Mouse (Mus musculus): ENCODE measurements around the gene Pgk1. TPM values are rescaled to one million over a fixed set of nuclear protein-coding genes. Genes with fewer than 3 reads are reported as not detected.

Gene Pgk1
- polyA plus RNA-seq, 1 experiment from 2014 or later: 356 TPM

- Histone ChIP-seq H3K4me3 (ENCODE audit: low read length) (no peak overlapping the region), H3K4me1 (ENCODE audit: control insufficient read depth, insufficient read depth, low read length) (no peaks in the 10 kb centered on the region), H3K27ac (ENCODE audit: low read depth, low read length) (no peak overlapping the region), H3K4me2 (replicated peaks; ENCODE audit: low read depth, low read length) (no peak overlapping the region), H3K27me3 (ENCODE audit: control insufficient read depth, insufficient read depth, low read length) (no peaks in the 10 kb centered on the region), H3K9ac (ENCODE audit: low read depth, low read length) (no peak overlapping the region), H3K9me3 (ENCODE audit: control insufficient read depth, low read length) (no peaks in the 10 kb centered on the region), H3K36me3 (ENCODE audit: control insufficient read depth, insufficient read depth, low read length) (no peaks in the 10 kb centered on the region)
- WGBS: 79% methylated on average over 1 of the region's 1 CpGs
- no peak for ATAC-seq (ENCODE audit: low FRiP score, low TSS enrichment)
These were observed 21.8 kb upstream of the Pgk1 start for GRCm38 (mm10) chrX:106165089-106165488.

GRCm38 (mm10) chrX:106171106-106171852 lies 15.6 kb upstream of the Pgk1 start:
- no peaks in the 10 kb centered on the region for H3K9me3 ChIP-seq (ENCODE audit: control insufficient read depth, low read length)
- H3K4me2 ChIP-seq (replicated peaks; ENCODE audit: low read depth, low read length): peak overlapping the region; percentile 35
- WGBS: 42% methylated on average over 18 of the region's 18 CpGs
- no peaks in the 10 kb centered on the region for H3K36me3 ChIP-seq (ENCODE audit: control insufficient read depth, insufficient read depth, low read length)
- no peaks in the 10 kb centered on the region for H3K27me3 ChIP-seq (ENCODE audit: control insufficient read depth, insufficient read depth, low read length)
- ATAC-seq (ENCODE audit: low FRiP score, low TSS enrichment): peak; percentile 92
- H3K4me3 ChIP-seq (ENCODE audit: low read length): peak overlapping the region; percentile 28
- no peaks in the 10 kb centered on the region for H3K4me1 ChIP-seq (ENCODE audit: control insufficient read depth, insufficient read depth, low read length)
- H3K9ac ChIP-seq (ENCODE audit: low read depth, low read length): peak overlapping the region; percentile 47
- H3K27ac ChIP-seq (ENCODE audit: low read depth, low read length): no peak overlapping the region

DNA sequence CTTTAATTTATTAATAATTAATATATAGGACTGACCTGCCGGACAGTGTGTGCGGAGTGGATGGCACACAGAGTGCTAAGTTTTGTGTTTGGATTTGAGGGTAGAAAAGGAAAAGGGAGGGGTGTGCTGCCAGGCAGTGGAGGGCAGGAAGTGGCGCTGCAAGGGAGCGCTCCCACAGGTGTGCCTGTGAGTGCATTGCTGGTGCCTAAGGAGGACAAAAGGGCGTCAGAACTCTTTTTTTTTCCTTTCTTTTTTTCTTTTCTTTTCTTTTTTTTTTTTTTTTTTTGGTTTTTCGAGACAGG lies 15.1 kb upstream of the Pgk1 start:
- peak overlapping the region; percentile 35 for H3K4me2 ChIP-seq (replicated peaks; ENCODE audit: low read depth, low read length)
- peak overlapping the region; percentile 28 for H3K4me3 ChIP-seq (ENCODE audit: low read length)
- 63% methylated on average over 5 of the region's 6 CpGs for WGBS
- no peaks in the 10 kb centered on the region for H3K27me3 ChIP-seq (ENCODE audit: control insufficient read depth, insufficient read depth, low read length)
- H3K9me3 ChIP-seq (ENCODE audit: control insufficient read depth, low read length): no peaks in the 10 kb centered on the region
- ATAC-seq (ENCODE audit: low FRiP score, low TSS enrichment): peak; percentile 67; the same call in 1 of the 2 replicates
- H3K36me3 ChIP-seq (ENCODE audit: control insufficient read depth, insufficient read depth, low read length): no peaks in the 10 kb centered on the region
- 0 out of 2 replicates have a peak overlapping the region, but pooled peaks have one; percentile 47 for H3K9ac ChIP-seq (ENCODE audit: low read depth, low read length)
- H3K4me1 ChIP-seq (ENCODE audit: control insufficient read depth, insufficient read depth, low read length): no peaks in the 10 kb centered on the region
- no peak overlapping the region for H3K27ac ChIP-seq (ENCODE audit: low read depth, low read length)

DNA sequence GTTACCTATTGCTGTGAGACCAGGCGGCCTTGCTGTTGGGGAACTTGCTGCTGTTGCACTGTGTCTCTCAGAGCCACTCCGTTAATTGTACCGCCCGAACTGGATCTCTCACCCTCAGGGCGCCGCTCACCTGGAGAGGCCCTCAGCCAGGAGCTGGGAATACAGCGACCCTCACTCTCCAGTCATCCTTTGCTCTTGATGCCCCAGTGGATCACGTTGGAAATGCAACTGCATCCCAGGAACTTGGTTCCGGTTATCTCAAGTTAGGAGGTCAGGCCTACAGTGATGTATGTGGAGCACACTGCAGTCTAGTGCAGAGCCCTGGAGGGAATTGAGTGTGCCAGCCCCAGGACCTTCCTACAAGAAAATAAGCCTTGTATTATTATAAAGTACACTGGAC lies 10.6 kb upstream of the Pgk1 start:
- H3K9me3 ChIP-seq (ENCODE audit: control insufficient read depth, low read length): no peaks in the 10 kb centered on the region
- H3K4me1 ChIP-seq (ENCODE audit: control insufficient read depth, insufficient read depth, low read length): no peaks in the 10 kb centered on the region
- H3K36me3 ChIP-seq (ENCODE audit: control insufficient read depth, insufficient read depth, low read length): no peaks in the 10 kb centered on the region
- no peak overlapping the region for H3K4me2 ChIP-seq (replicated peaks; ENCODE audit: low read depth, low read length)
- H3K4me3 ChIP-seq (ENCODE audit: low read length): no peak overlapping the region
- H3K9ac ChIP-seq (ENCODE audit: low read depth, low read length): no peak overlapping the region
- no peak overlapping the region for H3K27ac ChIP-seq (ENCODE audit: low read depth, low read length)
- 59% methylated on average over 9 of the region's 9 CpGs for WGBS
- no peaks in the 10 kb centered on the region for H3K27me3 ChIP-seq (ENCODE audit: control insufficient read depth, insufficient read depth, low read length)
- no peak for ATAC-seq (ENCODE audit: low FRiP score, low TSS enrichment)

GRCm38 (mm10) chrX:106184279-106184678 lies 2.6 kb upstream of the Pgk1 start:
- no peak for ATAC-seq (ENCODE audit: low FRiP score, low TSS enrichment)
- Histone ChIP-seq H3K9me3 (ENCODE audit: control insufficient read depth, low read length) (no peaks in the 10 kb centered on the region), H3K9ac (ENCODE audit: low read depth, low read length) (no peak overlapping the region), H3K27ac (ENCODE audit: low read depth, low read length) (no peak overlapping the region), H3K4me1 (ENCODE audit: control insufficient read depth, insufficient read depth, low read length) (0 out of 2 replicates have a peak, but pooled peaks cover 8% of the 10 kb centered on the region), H3K27me3 (ENCODE audit: control insufficient read depth, insufficient read depth, low read length) (no peaks in the 10 kb centered on the region), H3K4me3 (ENCODE audit: low read length) (no peak overlapping the region), H3K36me3 (ENCODE audit: control insufficient read depth, insufficient read depth, low read length) (no peaks in the 10 kb centered on the region), H3K4me2 (replicated peaks; ENCODE audit: low read depth, low read length) (no peak overlapping the region)
- 47% methylated on average over 4 of the region's 4 CpGs for WGBS

- Histone ChIP-seq H3K36me3 (ENCODE audit: control insufficient read depth, insufficient read depth, low read length) (no peaks in the 10 kb centered on the region), H3K9ac (ENCODE audit: low read depth, low read length) (no peak overlapping the region), H3K4me2 (replicated peaks; ENCODE audit: low read depth, low read length) (peak overlapping the region; percentile 5), H3K4me3 (ENCODE audit: low read length) (no peak overlapping the region), H3K27me3 (ENCODE audit: control insufficient read depth, insufficient read depth, low read length) (no peaks in the 10 kb centered on the region), H3K9me3 (ENCODE audit: control insufficient read depth, low read length) (no peaks in the 10 kb centered on the region), H3K27ac (ENCODE audit: low read depth, low read length) (peak overlapping the region; percentile 85), H3K4me1 (ENCODE audit: control insufficient read depth, insufficient read depth, low read length) (0 out of 2 replicates have a peak, but pooled peaks cover 8% of the 10 kb centered on the region)
- ATAC-seq (ENCODE audit: low FRiP score, low TSS enrichment): peak; percentile 65
- 27% methylated on average over 5 of the region's 5 CpGs for WGBS
These were observed 1.2 kb upstream of the Pgk1 start for GRCm38 (mm10) chrX:106185706-106186105.

- Histone ChIP-seq H3K27me3 (ENCODE audit: control insufficient read depth, insufficient read depth, low read length) (no peaks in the 10 kb centered on the region), H3K4me3 (ENCODE audit: low read length) (peak overlapping the region; percentile 55), H3K9ac (ENCODE audit: low read depth, low read length) (peak overlapping the region; percentile 66), H3K4me1 (ENCODE audit: control insufficient read depth, insufficient read depth, low read length) (0 out of 2 replicates have a peak, but pooled peaks cover 8% of the 10 kb centered on the region), H3K27ac (ENCODE audit: low read depth, low read length) (peak overlapping the region; percentile 51), H3K9me3 (ENCODE audit: control insufficient read depth, low read length) (no peaks in the 10 kb centered on the region), H3K36me3 (ENCODE audit: control insufficient read depth, insufficient read depth, low read length) (peaks cover 4% of the 10 kb centered on the region; the same call in 1 of the 2 replicates), H3K4me2 (replicated peaks; ENCODE audit: low read depth, low read length) (peak overlapping the region; percentile 51)
- WGBS: 29% methylated on average over 12 of the region's 12 CpGs
- no peak for ATAC-seq (ENCODE audit: low FRiP score, low TSS enrichment)
These were observed 837 bp downstream of the Pgk1 start for GRCm38 (mm10) chrX:106187737-106188136.

DNA sequence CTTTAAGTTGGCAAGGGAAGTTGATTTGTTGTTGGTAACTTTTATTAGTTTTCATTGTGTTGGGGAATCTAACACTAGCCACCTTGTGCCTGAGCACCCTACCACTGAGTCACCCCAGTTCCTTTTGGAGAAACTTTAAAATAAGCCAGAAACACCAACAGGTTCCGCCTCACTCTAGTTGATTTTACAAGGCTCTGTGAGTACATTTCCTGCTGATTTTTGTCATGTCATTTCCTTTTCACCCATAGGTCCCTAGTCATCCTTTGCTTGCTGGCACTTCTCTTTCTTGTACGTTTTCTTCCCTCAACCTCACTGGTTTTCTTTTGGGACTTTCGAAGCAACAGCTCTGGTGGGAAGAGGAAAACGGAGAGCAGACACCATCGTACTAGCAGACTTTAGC lies 2.5 kb downstream of the Pgk1 start:
- Histone ChIP-seq H3K36me3 (ENCODE audit: control insufficient read depth, insufficient read depth, low read length) (peaks cover 9% of the 10 kb centered on the region; the same call in 1 of the 2 replicates), H3K9me3 (ENCODE audit: control insufficient read depth, low read length) (no peaks in the 10 kb centered on the region), H3K27ac (ENCODE audit: low read depth, low read length) (no peak overlapping the region), H3K4me1 (ENCODE audit: control insufficient read depth, insufficient read depth, low read length) (0 out of 2 replicates have a peak, but pooled peaks cover 8% of the 10 kb centered on the region), H3K9ac (ENCODE audit: low read depth, low read length) (peak overlapping the region; percentile 66; the same call in 1 of the 2 replicates), H3K4me2 (replicated peaks; ENCODE audit: low read depth, low read length) (peak overlapping the region; percentile 51), H3K4me3 (ENCODE audit: low read length) (peak overlapping the region; percentile 55), H3K27me3 (ENCODE audit: control insufficient read depth, insufficient read depth, low read length) (no peaks in the 10 kb centered on the region)
- WGBS: 60% methylated on average over 5 of the region's 5 CpGs
- no peak for ATAC-seq (ENCODE audit: low FRiP score, low TSS enrichment)

- ATAC-seq (ENCODE audit: low FRiP score, low TSS enrichment): no peak
- peaks cover 12% of the 10 kb centered on the region; the same call in 1 of the 2 replicates for H3K36me3 ChIP-seq (ENCODE audit: control insufficient read depth, insufficient read depth, low read length)
These were observed 3.2 kb downstream of the Pgk1 start for GRCm38 (mm10) chrX:106190091-106190490.

More at GRCm38 (mm10) chrX:106190091-106190490, 3.2 kb downstream of the Pgk1 start:
- 41% methylated on average over 4 of the region's 4 CpGs for WGBS
- Histone ChIP-seq H3K4me3 (ENCODE audit: low read length) (no peak overlapping the region), H3K4me1 (ENCODE audit: control insufficient read depth, insufficient read depth, low read length) (0 out of 2 replicates have a peak, but pooled peaks cover 8% of the 10 kb centered on the region), H3K27ac (ENCODE audit: low read depth, low read length) (no peak overlapping the region), H3K4me2 (replicated peaks; ENCODE audit: low read depth, low read length) (peak overlapping the region; percentile 51; the same call in 1 of the 2 replicates), H3K27me3 (ENCODE audit: control insufficient read depth, insufficient read depth, low read length) (no peaks in the 10 kb centered on the region), H3K9me3 (ENCODE audit: control insufficient read depth, low read length) (no peaks in the 10 kb centered on the region), H3K9ac (ENCODE audit: low read depth, low read length) (no peak overlapping the region)
